Mouse (Mus musculus): ENCODE measurements around the gene Gnaz. TPM values are rescaled to one million over a fixed set of nuclear protein-coding genes. Genes with fewer than 3 reads are reported as not detected.

The Gnaz gene
- polyA plus RNA-seq, 2 experiments, result 2.2 to 2.5 TPM

GRCm38 (mm10) chr10:74964380-74964779, 2.6 kb upstream of the Gnaz start:
- no peak overlapping the region for H3K4me3 ChIP-seq (ENCODE audit: insufficient read depth in 1 of 2, low read depth in 2 of 2, low read length in 2 of 2)
- no peaks in the 10 kb centered on the region for H3K36me3 ChIP-seq (replicated peaks; ENCODE audit: control insufficient read depth, insufficient read depth, low read depth)
- WGBS (ENCODE audit: insufficient replicate concordance), result 32% methylated on average over 1 of the region's 1 CpGs
- no peak overlapping the region for H3K9ac ChIP-seq (replicated peaks)
- ATAC-seq (ENCODE audit: insufficient read depth) (no peak), DNase-seq (ENCODE audit: low read depth in 3 of 3, low spot score in 3 of 3) (no peak)
- H3K27me3 ChIP-seq (ENCODE audit: control insufficient read depth, insufficient read depth, low read length), result peaks cover 7% of the 10 kb centered on the region
- H3K4me1 ChIP-seq (replicated peaks; ENCODE audit: control insufficient read depth in 2 of 2, insufficient read depth in 2 of 2, low read length in 1 of 2), result peaks cover 0 to 4% of the 10 kb centered on the region in 2 experiments; a peak in 2 of 4 replicates
- H3K9me3 ChIP-seq (ENCODE audit: control insufficient read depth, low read length), result no peaks in the 10 kb centered on the region
- H3K4me2 ChIP-seq (ENCODE audit: low read depth), result no peak overlapping the region
- TF ChIP-seq EP300 (IDR thresholded peaks at IDR 0.05; ENCODE audit: low read depth) (no peak), CTCF (IDR thresholded peaks at IDR 0.05; ENCODE audit: low read depth) (no peak)
- H3K27ac ChIP-seq, result no peak overlapping the region

GRCm38 (mm10) chr10:74967651-74968267, 782 bp downstream of the Gnaz start:
- H3K27ac ChIP-seq, result no peak overlapping the region
- H3K27me3 ChIP-seq (ENCODE audit: control insufficient read depth, insufficient read depth, low read length), result peaks cover 7% of the 10 kb centered on the region
- H3K36me3 ChIP-seq (replicated peaks; ENCODE audit: control insufficient read depth, insufficient read depth, low read depth), result no peaks in the 10 kb centered on the region
- no peaks in the 10 kb centered on the region for H3K9me3 ChIP-seq (ENCODE audit: control insufficient read depth, low read length)
- H3K4me3 ChIP-seq (ENCODE audit: insufficient read depth in 1 of 2, low read depth in 2 of 2, low read length in 2 of 2), result peak overlapping the region; percentile 11 to 48; a peak in 3 of 4 replicates
- H3K4me1 ChIP-seq (replicated peaks; ENCODE audit: control insufficient read depth in 2 of 2, insufficient read depth in 2 of 2, low read length in 1 of 2), result peaks cover 0 to 4% of the 10 kb centered on the region in 2 experiments; a peak in 2 of 4 replicates
- no peak for TF ChIP-seq CTCF (IDR thresholded peaks at IDR 0.05; ENCODE audit: low read depth)
- no peak overlapping the region for H3K9ac ChIP-seq (replicated peaks)
- ATAC-seq (ENCODE audit: insufficient read depth), result no peak
- H3K4me2 ChIP-seq (ENCODE audit: low read depth), result peak overlapping the region; percentile 58
- DNase-seq (ENCODE audit: low read depth in 3 of 3, low spot score in 3 of 3), result no peak
- 10% methylated on average over 25 of the region's 25 CpGs for WGBS (ENCODE audit: insufficient replicate concordance)

- Histone ChIP-seq H3K27ac (no peak overlapping the region), H3K9me3 (ENCODE audit: control insufficient read depth, low read length) (no peaks in the 10 kb centered on the region), H3K9ac (replicated peaks) (no peak overlapping the region), H3K36me3 (replicated peaks; ENCODE audit: control insufficient read depth, insufficient read depth, low read depth) (no peaks in the 10 kb centered on the region), H3K27me3 (ENCODE audit: control insufficient read depth, insufficient read depth, low read length) (peaks cover 7% of the 10 kb centered on the region), H3K4me1 (replicated peaks; ENCODE audit: control insufficient read depth in 2 of 2, insufficient read depth in 2 of 2, low read length in 1 of 2) (peaks cover 0 to 4% of the 10 kb centered on the region in 2 experiments; a peak in 2 of 4 replicates), H3K4me2 (ENCODE audit: low read depth) (no peak overlapping the region), H3K4me3 (ENCODE audit: insufficient read depth in 1 of 2, low read depth in 2 of 2, low read length in 2 of 2) (no peak overlapping the region)
- ATAC-seq (ENCODE audit: insufficient read depth), result no peak
- whole genome bisulfite sequencing (ENCODE audit: insufficient replicate concordance), result 68% methylated on average over 2 of the region's 2 CpGs
- DNase-seq (ENCODE audit: low read depth in 3 of 3, low spot score in 3 of 3), result no peak
- TF ChIP-seq CTCF (IDR thresholded peaks at IDR 0.05; ENCODE audit: low read depth) (no peak), EP300 (IDR thresholded peaks at IDR 0.05; ENCODE audit: low read depth) (no peak)
Observed at GRCm38 (mm10) chr10:74969266-74969665, 2.3 kb downstream of the Gnaz start.

GRCm38 (mm10) chr10:74973026-74973425, 6.0 kb downstream of the Gnaz start:
- Histone ChIP-seq H3K36me3 (replicated peaks; ENCODE audit: control insufficient read depth, insufficient read depth, low read depth) (no peaks in the 10 kb centered on the region), H3K27ac (no peak overlapping the region), H3K4me3 (ENCODE audit: insufficient read depth in 1 of 2, low read depth in 2 of 2, low read length in 2 of 2) (no peak overlapping the region), H3K9ac (replicated peaks) (no peak overlapping the region), H3K4me1 (replicated peaks; ENCODE audit: control insufficient read depth in 2 of 2, insufficient read depth in 2 of 2, low read length in 1 of 2) (peaks cover 0 to 5% of the 10 kb centered on the region in 2 experiments; a peak in 1 of 4 replicates), H3K9me3 (ENCODE audit: control insufficient read depth, low read length) (no peaks in the 10 kb centered on the region), H3K4me2 (ENCODE audit: low read depth) (no peak overlapping the region), H3K27me3 (ENCODE audit: control insufficient read depth, insufficient read depth, low read length) (peaks cover 2% of the 10 kb centered on the region)
- no peak for TF ChIP-seq CTCF (IDR thresholded peaks at IDR 0.05; ENCODE audit: low read depth)
- no peak for TF ChIP-seq EP300 (IDR thresholded peaks at IDR 0.05; ENCODE audit: low read depth)
- no peak for ATAC-seq (ENCODE audit: insufficient read depth)
- 56% methylated on average over 6 of the region's 6 CpGs for WGBS (ENCODE audit: insufficient replicate concordance)
- no peak for DNase-seq (ENCODE audit: low read depth in 3 of 3, low spot score in 3 of 3)

GRCm38 (mm10) chr10:74975626-74976025, 8.6 kb downstream of the Gnaz start:
- no peaks in the 10 kb centered on the region for H3K9me3 ChIP-seq (ENCODE audit: control insufficient read depth, low read length)
- 38% methylated on average over 7 of the region's 7 CpGs for WGBS (ENCODE audit: insufficient replicate concordance)
- ATAC-seq (ENCODE audit: insufficient read depth) (no peak), DNase-seq (ENCODE audit: low read depth in 3 of 3, low spot score in 3 of 3) (no peak)
- TF ChIP-seq EP300 (IDR thresholded peaks at IDR 0.05; ENCODE audit: low read depth) (no peak), CTCF (IDR thresholded peaks at IDR 0.05; ENCODE audit: low read depth) (no peak)
- H3K4me2 ChIP-seq (ENCODE audit: low read depth), result no peak overlapping the region
- H3K27ac ChIP-seq, result no peak overlapping the region
- H3K9ac ChIP-seq (replicated peaks), result no peak overlapping the region
- H3K36me3 ChIP-seq (replicated peaks; ENCODE audit: control insufficient read depth, insufficient read depth, low read depth), result no peaks in the 10 kb centered on the region
- no peak overlapping the region for H3K4me3 ChIP-seq (ENCODE audit: insufficient read depth in 1 of 2, low read depth in 2 of 2, low read length in 2 of 2)
- 0 out of 4 replicates have a peak, but pooled peaks cover 0 to 5% of the 10 kb centered on the region in 2 experiments for H3K4me1 ChIP-seq (replicated peaks; ENCODE audit: control insufficient read depth in 2 of 2, insufficient read depth in 2 of 2, low read length in 1 of 2)
- no peaks in the 10 kb centered on the region for H3K27me3 ChIP-seq (ENCODE audit: control insufficient read depth, insufficient read depth, low read length)

All from liver, embryonic 14.5 days (tissue).